Mouse (Mus musculus): ENCODE measurements at regions not wholly inside any gene's neighbourhood (a gene's known extent, or its start where the extent isn't known, plus 50 kb on each side); places are given as distances from the start of the nearest gene placed in this dataset.

DNA sequence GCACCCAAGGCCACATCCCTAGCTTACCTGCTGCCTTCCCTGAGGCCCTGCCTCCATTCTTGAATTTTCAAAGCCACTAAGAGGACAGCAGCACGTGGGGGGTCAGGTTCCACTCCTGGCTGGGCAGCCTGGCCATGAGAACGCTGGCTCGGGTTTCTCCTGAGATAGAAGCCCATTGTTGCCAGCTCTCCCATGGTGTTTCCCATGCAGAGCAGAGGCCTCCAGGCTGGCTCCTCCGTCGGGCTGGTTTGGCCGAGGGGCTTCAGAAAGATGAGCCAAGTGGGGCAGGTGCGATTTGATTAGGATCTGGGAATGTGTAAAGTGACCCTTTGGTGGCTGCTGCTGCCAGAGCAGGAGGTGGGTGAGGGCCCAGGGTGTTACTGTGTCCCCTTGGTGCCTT, 87.8 kb upstream of the Otos start:
- Histone ChIP-seq H3K9me3 (ENCODE audit: low read length) (no peaks in the 10 kb centered on the region), H3K27me3 (ENCODE audit: insufficient read depth, low read length) (no peaks in the 10 kb centered on the region), H3K27ac (ENCODE audit: low read length) (no peak overlapping the region), H3K4me1 (ENCODE audit: insufficient read depth, low read length) (peaks cover 7% of the 10 kb centered on the region; the same call in 1 of the 2 replicates), H3K9ac (replicated peaks; ENCODE audit: low read length) (no peak overlapping the region), H3K4me3 (ENCODE audit: low read length) (no peak overlapping the region), H3K4me2 (replicated peaks; ENCODE audit: low read depth, low read length) (no peak overlapping the region), H3K36me3 (ENCODE audit: insufficient read depth, low read length) (no peaks in the 10 kb centered on the region)
- no peak for ATAC-seq (ENCODE audit: low FRiP score, low TSS enrichment)
- WGBS = 38% methylated on average over 7 of the region's 7 CpGs

DNA sequence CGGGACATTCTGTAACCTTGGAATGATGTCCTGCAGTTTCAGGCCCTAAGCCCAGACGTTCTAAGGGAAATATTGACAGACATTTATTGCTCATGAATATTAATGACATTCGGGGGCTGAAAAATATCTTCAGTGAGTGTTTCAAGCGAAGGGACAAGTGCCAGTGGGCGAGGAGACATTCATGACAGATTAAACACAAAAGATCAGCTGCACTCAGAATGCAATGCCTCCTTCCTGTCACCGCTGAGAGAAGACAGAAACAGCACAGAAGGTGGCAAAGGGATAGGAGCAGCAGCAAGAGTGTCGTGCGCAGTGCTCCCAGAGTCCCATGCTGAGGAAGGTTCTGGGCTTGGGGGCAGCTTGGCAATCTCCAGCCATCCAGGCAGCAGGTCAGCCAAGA, 85.1 kb upstream of the Otos start:
- no peak overlapping the region for H3K4me2 ChIP-seq (replicated peaks; ENCODE audit: low read depth, low read length)
- peaks cover 7% of the 10 kb centered on the region; the same call in 1 of the 2 replicates for H3K4me1 ChIP-seq (ENCODE audit: insufficient read depth, low read length)
- WGBS = 65% methylated on average over 8 of the region's 8 CpGs

DNA sequence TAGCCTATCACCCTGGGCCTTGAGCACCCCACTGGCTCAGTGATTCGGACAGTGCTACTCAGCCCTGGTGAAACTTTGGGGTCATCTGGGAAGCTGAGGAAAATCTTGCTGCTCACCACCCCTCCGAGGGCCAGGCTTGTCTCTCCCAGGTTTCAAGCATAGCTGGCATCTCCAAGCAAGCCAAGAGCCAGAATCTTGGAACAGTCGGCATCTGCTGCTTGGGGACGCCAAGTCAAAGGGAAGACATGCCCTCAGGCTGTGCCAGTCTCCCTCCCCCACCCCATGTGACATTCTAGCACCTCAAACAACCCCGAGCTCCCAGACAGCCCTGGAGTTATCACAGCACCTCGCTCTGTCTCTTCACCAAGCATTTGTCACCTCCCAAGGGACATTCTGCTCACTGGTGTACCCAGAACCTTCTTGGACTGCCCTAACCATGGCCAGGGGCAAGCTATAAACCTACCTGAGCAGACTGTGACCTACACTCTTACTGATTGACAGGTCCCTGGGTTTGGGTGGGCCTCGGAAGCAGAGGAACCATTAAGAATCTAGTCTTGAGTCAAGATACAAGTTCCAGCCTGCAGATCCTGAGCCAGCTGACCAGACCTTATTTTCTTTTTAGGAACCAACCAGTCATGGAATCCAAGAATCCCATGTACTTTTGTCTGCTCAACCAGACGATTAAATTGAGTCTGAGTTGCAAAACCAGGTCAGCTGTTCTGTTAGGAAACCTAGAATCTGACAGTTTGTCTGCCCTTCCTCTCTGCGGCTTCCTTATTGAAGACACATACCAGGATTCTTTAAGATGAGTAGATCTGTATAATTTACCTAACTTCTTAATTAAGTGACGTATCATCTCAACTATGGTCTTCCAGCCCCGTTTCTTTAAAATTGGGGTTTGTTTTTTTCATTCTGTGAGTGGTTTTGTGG, 83.0 kb upstream of the Otos start:
- Histone ChIP-seq H3K9me3 (ENCODE audit: low read length) (no peaks in the 10 kb centered on the region), H3K9ac (replicated peaks; ENCODE audit: low read length) (no peak overlapping the region), H3K36me3 (ENCODE audit: insufficient read depth, low read length) (no peaks in the 10 kb centered on the region), H3K27me3 (ENCODE audit: insufficient read depth, low read length) (no peaks in the 10 kb centered on the region), H3K4me3 (ENCODE audit: low read length) (no peak overlapping the region), H3K4me1 (ENCODE audit: insufficient read depth, low read length) (no peaks in the 10 kb centered on the region), H3K27ac (ENCODE audit: low read length) (no peak overlapping the region), H3K4me2 (replicated peaks; ENCODE audit: low read depth, low read length) (no peak overlapping the region)
- WGBS = 85% methylated on average over 11 of the region's 11 CpGs
- ATAC-seq (ENCODE audit: low FRiP score, low TSS enrichment) = no peak

More for the DNA sequence above, 85.1 kb upstream of the Otos start:
- ATAC-seq (ENCODE audit: low FRiP score, low TSS enrichment) = no peak
- H3K9ac ChIP-seq (replicated peaks; ENCODE audit: low read length) = no peak overlapping the region
- no peaks in the 10 kb centered on the region for H3K27me3 ChIP-seq (ENCODE audit: insufficient read depth, low read length)
- H3K36me3 ChIP-seq (ENCODE audit: insufficient read depth, low read length) = no peaks in the 10 kb centered on the region
- H3K27ac ChIP-seq (ENCODE audit: low read length) = no peak overlapping the region
- H3K9me3 ChIP-seq (ENCODE audit: low read length) = no peaks in the 10 kb centered on the region
- H3K4me3 ChIP-seq (ENCODE audit: low read length) = no peak overlapping the region

DNA sequence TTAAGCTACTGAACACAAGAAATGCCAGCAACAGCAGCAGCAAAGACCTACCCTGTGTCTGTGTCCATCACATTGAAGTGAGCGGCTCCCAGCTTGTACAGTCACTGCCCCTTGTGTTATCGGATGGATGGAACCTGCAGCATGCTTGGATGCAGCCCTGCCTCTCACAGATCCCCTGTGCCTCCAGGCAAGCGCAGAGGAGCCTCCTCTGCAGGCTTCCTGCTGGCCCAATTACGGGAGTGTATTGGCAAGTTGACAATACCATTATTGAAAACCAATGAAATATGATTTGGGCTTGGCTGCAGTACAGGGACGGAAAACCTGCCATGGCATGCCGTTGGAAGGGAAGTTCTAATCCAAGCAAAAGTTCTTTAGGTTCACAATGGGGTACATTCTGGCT, 81.9 kb upstream of the Otos start:
- Histone ChIP-seq H3K9me3 (ENCODE audit: low read length) (no peaks in the 10 kb centered on the region), H3K36me3 (ENCODE audit: insufficient read depth, low read length) (no peaks in the 10 kb centered on the region), H3K27me3 (ENCODE audit: insufficient read depth, low read length) (no peaks in the 10 kb centered on the region), H3K4me3 (ENCODE audit: low read length) (no peak overlapping the region), H3K9ac (replicated peaks; ENCODE audit: low read length) (no peak overlapping the region), H3K27ac (ENCODE audit: low read length) (no peak overlapping the region), H3K4me2 (replicated peaks; ENCODE audit: low read depth, low read length) (no peak overlapping the region), H3K4me1 (ENCODE audit: insufficient read depth, low read length) (no peaks in the 10 kb centered on the region)
- no peak for ATAC-seq (ENCODE audit: low FRiP score, low TSS enrichment)
- WGBS = 77% methylated on average over 6 of the region's 6 CpGs

DNA sequence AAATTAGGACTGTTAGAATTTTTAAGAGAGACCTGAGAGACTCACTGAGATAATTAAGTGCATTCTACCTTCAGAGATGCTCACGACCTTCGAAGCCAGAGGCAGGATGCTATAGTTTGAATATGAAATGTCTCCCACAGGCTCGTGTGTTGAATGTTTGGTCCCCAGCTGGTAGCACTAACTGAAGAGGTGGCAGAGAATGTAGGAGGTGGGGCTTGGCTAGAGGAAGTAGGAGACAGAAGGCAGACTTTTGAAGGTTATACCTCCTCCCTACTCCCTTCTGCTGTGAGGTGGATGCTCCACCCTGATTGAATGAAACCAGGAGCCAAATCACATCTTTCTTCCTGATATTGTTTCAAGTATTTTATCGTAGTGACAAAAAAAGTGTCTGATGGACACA, 79.3 kb upstream of the Otos start:
- 72% methylated on average over 4 of the region's 4 CpGs for WGBS
- H3K27me3 ChIP-seq (ENCODE audit: insufficient read depth, low read length) = no peaks in the 10 kb centered on the region
- ATAC-seq (ENCODE audit: low FRiP score, low TSS enrichment) = no peak
- no peak overlapping the region for H3K4me3 ChIP-seq (ENCODE audit: low read length)
- no peak overlapping the region for H3K27ac ChIP-seq (ENCODE audit: low read length)
- H3K4me1 ChIP-seq (ENCODE audit: insufficient read depth, low read length) = no peaks in the 10 kb centered on the region
- no peak overlapping the region for H3K4me2 ChIP-seq (replicated peaks; ENCODE audit: low read depth, low read length)
- H3K9ac ChIP-seq (replicated peaks; ENCODE audit: low read length) = no peak overlapping the region
- no peaks in the 10 kb centered on the region for H3K9me3 ChIP-seq (ENCODE audit: low read length)
- no peaks in the 10 kb centered on the region for H3K36me3 ChIP-seq (ENCODE audit: insufficient read depth, low read length)

DNA sequence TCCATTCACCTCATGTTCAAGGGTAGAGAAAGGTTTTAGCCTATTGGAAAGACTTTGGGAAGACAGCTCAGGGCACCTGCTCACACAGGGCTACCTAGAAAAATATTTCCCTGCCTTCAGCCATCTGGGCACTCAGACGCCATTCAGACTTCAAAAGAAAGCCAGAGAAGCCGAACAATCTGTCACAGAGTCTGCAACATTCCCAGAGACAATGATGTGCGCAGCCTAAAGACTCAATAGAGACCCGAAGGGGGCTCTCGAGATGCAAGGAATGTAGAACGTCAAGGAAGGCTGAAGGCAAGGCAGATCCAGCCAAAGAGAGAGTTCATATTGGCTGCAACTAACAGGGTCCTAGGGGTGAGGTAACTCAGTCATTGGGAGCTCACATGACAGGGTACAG, 78.7 kb upstream of the Otos start:
- Histone ChIP-seq H3K27me3 (ENCODE audit: insufficient read depth, low read length) (no peaks in the 10 kb centered on the region), H3K4me1 (ENCODE audit: insufficient read depth, low read length) (no peaks in the 10 kb centered on the region), H3K4me3 (ENCODE audit: low read length) (no peak overlapping the region), H3K36me3 (ENCODE audit: insufficient read depth, low read length) (no peaks in the 10 kb centered on the region), H3K27ac (ENCODE audit: low read length) (no peak overlapping the region), H3K9ac (replicated peaks; ENCODE audit: low read length) (no peak overlapping the region), H3K9me3 (ENCODE audit: low read length) (no peaks in the 10 kb centered on the region), H3K4me2 (replicated peaks; ENCODE audit: low read depth, low read length) (no peak overlapping the region)
- WGBS = 69% methylated on average over 6 of the region's 6 CpGs
- ATAC-seq (ENCODE audit: low FRiP score, low TSS enrichment) = no peak

DNA sequence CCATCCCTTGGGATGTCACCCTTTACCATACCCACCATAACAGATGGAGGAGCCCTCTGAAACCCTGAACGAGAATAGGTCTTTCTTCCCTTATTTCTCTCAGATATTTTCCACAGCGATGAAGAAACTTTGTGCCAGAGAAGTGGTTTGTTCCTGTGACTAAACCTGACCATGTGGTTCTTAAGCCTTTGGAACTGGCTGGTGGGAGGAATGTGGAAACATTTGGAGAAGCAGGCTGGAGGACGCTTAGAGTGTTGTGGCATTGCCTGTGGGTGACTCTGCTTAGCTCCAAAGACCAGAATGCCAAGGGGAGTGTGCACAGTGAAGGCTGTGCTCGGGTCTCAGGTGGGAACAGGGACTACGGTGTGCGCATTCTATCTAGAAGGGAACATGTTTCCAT, 77.7 kb upstream of the Otos start:
- H3K4me2 ChIP-seq (replicated peaks; ENCODE audit: low read depth, low read length) = no peak overlapping the region
- no peak for ATAC-seq (ENCODE audit: low FRiP score, low TSS enrichment)
- H3K4me3 ChIP-seq (ENCODE audit: low read length) = no peak overlapping the region
- no peaks in the 10 kb centered on the region for H3K9me3 ChIP-seq (ENCODE audit: low read length)
- no peak overlapping the region for H3K9ac ChIP-seq (replicated peaks; ENCODE audit: low read length)
- H3K36me3 ChIP-seq (ENCODE audit: insufficient read depth, low read length) = no peaks in the 10 kb centered on the region
- no peaks in the 10 kb centered on the region for H3K4me1 ChIP-seq (ENCODE audit: insufficient read depth, low read length)
- H3K27me3 ChIP-seq (ENCODE audit: insufficient read depth, low read length) = no peaks in the 10 kb centered on the region
- 89% methylated on average over 6 of the region's 6 CpGs for WGBS
- H3K27ac ChIP-seq (ENCODE audit: low read length) = no peak overlapping the region

DNA sequence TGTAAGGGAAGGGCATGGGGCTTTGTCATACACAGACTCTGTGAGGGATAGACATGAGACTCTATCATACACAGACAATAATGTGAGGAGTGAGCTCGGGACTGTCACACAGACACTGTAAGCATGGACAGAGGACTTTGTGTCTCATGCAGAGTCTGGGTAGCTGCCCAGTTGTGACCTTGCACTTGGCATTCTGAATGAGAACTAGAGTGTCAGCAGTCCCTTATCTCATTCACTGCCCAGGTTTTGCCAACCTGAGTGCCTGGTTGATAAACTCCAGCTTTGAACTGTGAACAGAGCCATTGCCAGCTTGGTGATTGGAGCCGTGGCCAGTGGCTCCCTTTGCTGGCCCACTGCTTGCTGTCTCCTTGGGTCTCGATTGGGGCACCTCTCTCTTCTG, 75.5 kb upstream of the Otos start:
- no peak for ATAC-seq (ENCODE audit: low FRiP score, low TSS enrichment)
- H3K36me3 ChIP-seq (ENCODE audit: insufficient read depth, low read length) = no peaks in the 10 kb centered on the region
- WGBS = 77% methylated on average over 3 of the region's 3 CpGs

DNA sequence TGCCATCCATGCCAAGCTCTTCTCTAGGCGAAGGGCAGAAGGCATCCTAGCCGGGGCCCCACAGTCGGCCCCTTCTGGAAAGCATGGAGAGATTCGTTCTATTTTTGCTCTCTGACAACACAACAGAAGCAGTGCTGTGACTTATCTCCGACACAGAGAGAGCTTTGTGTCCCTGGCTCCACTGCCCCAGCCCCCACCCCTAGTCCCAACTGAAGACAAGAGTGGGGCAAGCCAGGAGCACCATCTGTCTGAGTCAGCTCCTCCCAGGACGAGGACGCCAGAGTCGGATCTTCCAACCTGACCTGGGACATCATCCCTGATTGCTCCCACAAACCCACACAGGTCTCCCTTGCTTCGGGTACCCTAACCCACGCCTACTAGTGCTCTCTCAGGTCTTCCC, 71.9 kb upstream of the Otos start:
- H3K4me2 ChIP-seq (replicated peaks; ENCODE audit: low read depth, low read length) = no peak overlapping the region
- 71% methylated on average over 10 of the region's 10 CpGs for WGBS
- ATAC-seq (ENCODE audit: low FRiP score, low TSS enrichment) = no peak
- H3K9me3 ChIP-seq (ENCODE audit: low read length) = no peaks in the 10 kb centered on the region
- H3K27ac ChIP-seq (ENCODE audit: low read length) = no peak overlapping the region
- no peaks in the 10 kb centered on the region for H3K36me3 ChIP-seq (ENCODE audit: insufficient read depth, low read length)
- H3K4me3 ChIP-seq (ENCODE audit: low read length) = no peak overlapping the region
- no peak overlapping the region for H3K9ac ChIP-seq (replicated peaks; ENCODE audit: low read length)
- H3K27me3 ChIP-seq (ENCODE audit: insufficient read depth, low read length) = no peaks in the 10 kb centered on the region
- no peaks in the 10 kb centered on the region for H3K4me1 ChIP-seq (ENCODE audit: insufficient read depth, low read length)

More for the DNA sequence above, 75.5 kb upstream of the Otos start:
- Histone ChIP-seq H3K9me3 (ENCODE audit: low read length) (no peaks in the 10 kb centered on the region), H3K9ac (replicated peaks; ENCODE audit: low read length) (no peak overlapping the region), H3K4me2 (replicated peaks; ENCODE audit: low read depth, low read length) (no peak overlapping the region), H3K4me1 (ENCODE audit: insufficient read depth, low read length) (no peaks in the 10 kb centered on the region), H3K27me3 (ENCODE audit: insufficient read depth, low read length) (no peaks in the 10 kb centered on the region), H3K4me3 (ENCODE audit: low read length) (no peak overlapping the region), H3K27ac (ENCODE audit: low read length) (no peak overlapping the region)

DNA sequence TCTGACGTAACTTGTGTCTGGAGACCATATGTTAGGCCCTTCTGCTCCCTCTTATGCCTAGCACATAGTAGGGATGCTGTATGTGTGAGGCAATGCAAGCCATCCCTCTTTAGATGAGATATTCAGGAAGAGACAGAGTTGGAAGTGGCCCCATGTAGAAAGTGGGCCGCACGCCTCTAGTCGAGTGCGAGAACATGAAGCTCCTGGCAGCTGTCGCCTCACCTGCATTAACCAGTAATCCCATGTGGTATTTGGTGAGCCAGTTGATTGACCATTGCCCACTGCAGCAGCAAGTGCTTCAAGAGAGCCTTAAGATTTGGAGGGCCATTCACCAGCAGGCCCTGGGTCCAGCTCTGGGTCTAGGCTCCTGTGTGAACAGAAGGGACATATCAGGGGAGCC, 71.2 kb upstream of the Otos start:
- H3K9me3 ChIP-seq (ENCODE audit: low read length) = no peaks in the 10 kb centered on the region
- no peaks in the 10 kb centered on the region for H3K36me3 ChIP-seq (ENCODE audit: insufficient read depth, low read length)
- H3K27ac ChIP-seq (ENCODE audit: low read length) = no peak overlapping the region
- no peak overlapping the region for H3K9ac ChIP-seq (replicated peaks; ENCODE audit: low read length)
- H3K4me2 ChIP-seq (replicated peaks; ENCODE audit: low read depth, low read length) = no peak overlapping the region
- H3K4me1 ChIP-seq (ENCODE audit: insufficient read depth, low read length) = 0 out of 2 replicates have a peak, but pooled peaks cover 2% of the 10 kb centered on the region
- H3K4me3 ChIP-seq (ENCODE audit: low read length) = no peak overlapping the region
- 96% methylated on average over 6 of the region's 6 CpGs for WGBS
- ATAC-seq (ENCODE audit: low FRiP score, low TSS enrichment) = no peak
- H3K27me3 ChIP-seq (ENCODE audit: insufficient read depth, low read length) = no peaks in the 10 kb centered on the region

Measured in kidney, embryonic 16.5 days (tissue).